Mouse (Mus musculus) lung, postnatal 0 days (tissue): ENCODE results near the gene Vmn1r167.
"Not testable (repeated sequence)": the region's sequence is repeated elsewhere in the genome, so short reads cannot be mapped to it uniquely, and the experiment has no call there.

Experiments used
- CTCF ChIP-seq: IDR thresholded peaks from 2 replicates; pipeline ENCODE4 v1.5.1; 2016; ENCODE audit warnings: antibody characterized with exemption, mild to moderate bottlenecking
- EP300 ChIP-seq: IDR thresholded peaks from 2 replicates; pipeline ENCODE4 v1.6.1; 2016; ENCODE audit warnings: antibody characterized with exemption, mild to moderate bottlenecking, control low read depth

DNA sequence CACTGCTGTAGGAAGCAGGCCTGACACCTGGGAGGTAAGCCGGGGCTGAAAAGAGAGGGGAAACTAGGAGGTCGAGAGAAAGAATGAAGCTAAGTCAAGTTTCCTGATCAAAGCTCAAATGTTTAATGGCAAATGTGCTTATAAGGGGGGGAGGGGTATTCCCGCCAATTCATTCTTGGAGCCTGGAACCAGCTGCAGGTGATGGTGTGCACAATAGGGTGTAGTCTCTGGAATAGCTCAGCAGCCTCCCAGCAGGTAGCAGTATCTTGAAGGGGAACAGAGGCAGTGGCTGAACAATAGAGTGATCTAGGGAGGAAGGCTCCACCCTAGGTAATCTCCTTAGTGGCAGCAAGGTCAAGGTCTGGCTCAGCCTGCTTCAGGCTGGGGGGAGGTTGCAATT is 36.8 kb downstream of the Vmn1r167 start:
- TF ChIP-seq CTCF, EP300: not testable (repeated sequence)
